Mouse (Mus musculus) intestine, postnatal 0 days (tissue): Measurements from ENCODE around the gene Mrpl37. TPM values are rescaled to one million over a fixed set of nuclear protein-coding genes. Genes with fewer than 3 reads are reported as not detected.

Source experiments
- ATAC-seq: fragments of 200-750 bp; cut with Nextera tagmentation; 2 replicates; pipeline ENCODE4 v1.8.0; 2017; ENCODE audit warnings: mild to moderate bottlenecking, moderate TSS enrichment, moderate library complexity
- H3K27ac ChIP-seq: fragments of 300-500 bp; sonication (generic); 2 replicates; pipeline ENCODE4 v1.5.1; 2014; ENCODE audit warnings: mild to moderate bottlenecking, low read depth, low read length, moderate library complexity
- H3K27me3 ChIP-seq: fragments of 300-500 bp; sonication (generic); replicated peaks from 2 replicates; pipeline ENCODE4 v1.6.1; 2014; ENCODE audit warnings: low read length, mixed read lengths; ENCODE audit not compliant: control insufficient read depth, insufficient read depth
- H3K36me3 ChIP-seq: fragments of 300-500 bp; sonication (generic); 2 replicates; pipeline ENCODE4 v1.6.1; 2014; ENCODE audit warnings: mild to moderate bottlenecking, moderate library complexity; ENCODE audit not compliant: control insufficient read depth, insufficient read depth
- H3K4me1 ChIP-seq: fragments of 300-500 bp; sonication (generic); replicated peaks from 2 replicates; pipeline ENCODE4 v1.6.1; 2014; ENCODE audit warnings: antibody characterized with exemption, low read length, mixed read lengths; ENCODE audit not compliant: control insufficient read depth, insufficient read depth
- H3K4me2 ChIP-seq: fragments of 300-500 bp; sonication (generic); replicated peaks from 2 replicates; pipeline ENCODE4 v1.6.1; 2014; ENCODE audit warnings: low read depth, mild to moderate bottlenecking, moderate library complexity
- H3K4me3 ChIP-seq: fragments of 300-500 bp; sonication (generic); 2 replicates; pipeline ENCODE4 v1.5.1; 2014; ENCODE audit warnings: low read depth, low read length
- H3K9ac ChIP-seq: fragments of 300-500 bp; sonication (generic); 2 replicates; pipeline ENCODE4 v1.6.1; 2014; ENCODE audit warnings: mild to moderate bottlenecking, low read depth, low read length
- H3K9me3 ChIP-seq: fragments of 300-500 bp; sonication (generic); 2 replicates; pipeline ENCODE4 v1.6.1; 2016; ENCODE audit warnings: mixed run types; ENCODE audit not compliant: control insufficient read depth
- CTCF ChIP-seq: sonication (generic); IDR thresholded peaks from 2 replicates; pipeline ENCODE4 v1.5.1; 2016; ENCODE audit warnings: low read depth, mild to moderate bottlenecking, control low read depth, antibody characterized with exemption, moderate library complexity
- WGBS: fragments of 180-500 bp; shearing (Covaris S2); extraction: QIAGEN DNeasy Blood & Tissue Kit; methylation state at CpG from one replicate; pipeline ENCODE4 v1.1.7; 2014; 5-methylcytosine and 5-hydroxymethylcytosine counted together
- polyA plus RNA-seq: library from polyadenylated mRNA; unstranded; fragments of >200 nt; fragmentation: Nextera tagmentation; extraction: Ambion mirVana; gene quantifications from 2 replicates; pipeline ENCODE4 v1.2.1, GENCODE M21; 2015

The Mrpl37 gene
- polyA plus RNA-seq, 1 experiment from 2014 or later = 52.8 TPM

GRCm38 (mm10) chr4:107091696-107092095 lies 25.0 kb upstream of the Mrpl37 start:
- ATAC-seq = no peak
- 85% methylated on average over 14 of the region's 14 CpGs for WGBS
- TF ChIP-seq CTCF = no peak
- Histone ChIP-seq H3K36me3 (no peaks in the 10 kb centered on the region), H3K27ac (no peak overlapping the region), H3K9me3 (no peaks in the 10 kb centered on the region), H3K27me3 (no peaks in the 10 kb centered on the region), H3K9ac (no peak overlapping the region), H3K4me3 (no peak overlapping the region), H3K4me1 (peaks cover 5% of the 10 kb centered on the region; the same call in 1 of the 2 replicates), H3K4me2 (no peak overlapping the region)

DNA sequence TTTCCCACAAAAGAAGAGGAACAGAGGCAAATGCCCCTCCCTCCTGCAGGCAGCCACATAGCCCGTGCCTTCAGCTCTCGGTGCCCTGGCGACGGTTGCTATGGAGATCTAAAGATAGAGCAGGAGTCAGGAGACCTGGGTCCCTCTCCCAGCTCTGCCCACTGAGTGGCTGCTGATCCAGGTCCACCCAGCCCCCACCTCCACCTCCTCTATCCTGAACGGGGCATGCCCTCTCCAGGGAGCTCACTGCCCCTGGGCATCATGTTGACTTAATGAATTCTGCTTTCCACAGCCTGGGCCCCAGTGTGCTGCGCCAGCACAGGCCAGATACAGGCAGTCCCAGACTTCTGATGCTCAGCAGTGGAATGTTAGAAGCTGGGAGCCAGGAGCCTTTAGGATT lies 18.2 kb upstream of the Mrpl37 start:
- no peak for TF ChIP-seq CTCF
- H3K27ac ChIP-seq = no peak overlapping the region
- no peaks in the 10 kb centered on the region for H3K36me3 ChIP-seq
- H3K9me3 ChIP-seq = no peaks in the 10 kb centered on the region
- H3K4me3 ChIP-seq = no peak overlapping the region
- H3K9ac ChIP-seq = no peak overlapping the region
- 0 out of 2 replicates have a peak, but pooled peaks have one; percentile 16 for ATAC-seq
- no peaks in the 10 kb centered on the region for H3K4me1 ChIP-seq
- H3K27me3 ChIP-seq = no peaks in the 10 kb centered on the region
- WGBS = 31% methylated on average over 6 of the region's 6 CpGs
- no peak overlapping the region for H3K4me2 ChIP-seq

DNA sequence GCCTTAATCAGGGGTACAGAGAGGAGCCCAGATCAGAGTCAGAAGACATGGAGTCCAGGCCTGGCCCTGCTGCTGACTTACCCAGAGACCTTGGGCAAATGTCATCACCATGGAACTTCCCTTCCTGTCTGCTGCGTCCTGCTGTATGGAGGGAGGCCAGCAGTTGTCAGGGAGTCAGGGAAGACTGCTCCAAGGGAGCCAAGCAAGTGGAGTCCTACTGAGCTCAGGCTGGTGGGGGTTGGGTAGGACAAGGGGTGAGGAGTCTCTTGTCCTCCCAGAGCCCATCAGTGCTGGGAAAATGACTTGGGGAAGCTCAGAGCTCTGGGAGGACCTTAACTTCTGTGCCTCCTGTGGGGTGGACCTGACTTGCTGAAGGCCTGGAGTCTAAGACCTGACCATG lies 17.7 kb upstream of the Mrpl37 start:
- Histone ChIP-seq H3K4me3 (no peak overlapping the region), H3K27ac (no peak overlapping the region), H3K27me3 (no peaks in the 10 kb centered on the region), H3K9ac (no peak overlapping the region), H3K4me1 (no peaks in the 10 kb centered on the region), H3K9me3 (no peaks in the 10 kb centered on the region), H3K36me3 (no peaks in the 10 kb centered on the region), H3K4me2 (no peak overlapping the region)
- 41% methylated on average over 1 of the region's 1 CpGs for WGBS
- ATAC-seq = no peak
- TF ChIP-seq CTCF = no peak

DNA sequence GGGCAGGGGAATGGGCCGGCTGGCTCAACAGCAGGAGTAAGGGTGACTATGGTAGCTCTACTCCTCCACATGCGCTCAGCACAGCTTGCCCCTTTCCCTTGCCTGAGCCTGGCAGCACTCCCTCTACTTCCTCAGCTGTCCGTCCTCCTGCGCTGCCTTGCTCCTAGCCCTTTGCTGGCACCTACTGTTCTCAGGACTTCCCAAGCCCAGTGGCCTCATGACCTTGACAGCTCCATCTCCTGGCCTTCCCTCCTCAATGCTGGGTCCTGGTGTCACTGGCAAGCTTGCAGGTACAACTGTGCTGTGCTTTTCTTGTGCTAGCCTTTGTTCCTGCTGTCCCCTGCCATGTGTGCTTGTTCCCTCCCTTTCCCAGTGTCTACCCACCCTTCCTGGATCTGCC lies 16.5 kb upstream of the Mrpl37 start:
- Histone ChIP-seq H3K27me3 (no peaks in the 10 kb centered on the region), H3K4me3 (no peak overlapping the region), H3K4me2 (no peak overlapping the region), H3K9me3 (no peaks in the 10 kb centered on the region), H3K4me1 (no peaks in the 10 kb centered on the region), H3K27ac (no peak overlapping the region), H3K9ac (no peak overlapping the region), H3K36me3 (no peaks in the 10 kb centered on the region)
- TF ChIP-seq CTCF = no peak
- WGBS = 95% methylated on average over 4 of the region's 4 CpGs
- ATAC-seq = no peak

DNA sequence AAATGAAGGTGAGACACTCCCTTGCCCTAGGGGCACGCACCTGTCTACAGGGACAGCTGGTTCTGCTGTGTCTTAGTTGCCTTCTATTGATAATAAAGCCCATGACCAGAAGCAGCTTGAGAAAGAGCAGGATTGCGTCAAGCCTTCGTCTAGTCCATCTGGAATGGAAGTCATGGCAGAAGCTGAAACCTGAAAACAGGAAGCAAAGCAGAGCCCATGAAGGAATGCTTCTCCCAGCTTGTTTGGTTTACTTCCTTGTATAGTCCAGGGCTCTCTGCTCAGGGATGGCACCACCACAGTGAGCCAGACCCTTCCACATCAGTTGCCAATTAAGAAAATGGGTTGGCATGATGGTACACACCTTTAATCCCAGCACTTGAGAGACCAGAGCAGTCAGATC lies 15.5 kb upstream of the Mrpl37 start:
- H3K27me3 ChIP-seq = no peaks in the 10 kb centered on the region
- no peak for ATAC-seq
- no peak for TF ChIP-seq CTCF
- no peak overlapping the region for H3K27ac ChIP-seq
- H3K9me3 ChIP-seq = no peaks in the 10 kb centered on the region
- no peak overlapping the region for H3K4me2 ChIP-seq
- no peak overlapping the region for H3K9ac ChIP-seq
- 76% methylated on average over 3 of the region's 3 CpGs for WGBS
- H3K36me3 ChIP-seq = no peaks in the 10 kb centered on the region
- no peak overlapping the region for H3K4me3 ChIP-seq
- H3K4me1 ChIP-seq = no peaks in the 10 kb centered on the region

GRCm38 (mm10) chr4:107079716-107080115 lies 13.0 kb upstream of the Mrpl37 start:
- H3K9me3 ChIP-seq = no peaks in the 10 kb centered on the region
- no peaks in the 10 kb centered on the region for H3K4me1 ChIP-seq
- H3K27me3 ChIP-seq = no peaks in the 10 kb centered on the region
- no peak for ATAC-seq
- no peak overlapping the region for H3K4me3 ChIP-seq
- H3K4me2 ChIP-seq = no peak overlapping the region
- no peaks in the 10 kb centered on the region for H3K36me3 ChIP-seq
- H3K27ac ChIP-seq = no peak overlapping the region
- H3K9ac ChIP-seq = no peak overlapping the region
- TF ChIP-seq CTCF = no peak

DNA sequence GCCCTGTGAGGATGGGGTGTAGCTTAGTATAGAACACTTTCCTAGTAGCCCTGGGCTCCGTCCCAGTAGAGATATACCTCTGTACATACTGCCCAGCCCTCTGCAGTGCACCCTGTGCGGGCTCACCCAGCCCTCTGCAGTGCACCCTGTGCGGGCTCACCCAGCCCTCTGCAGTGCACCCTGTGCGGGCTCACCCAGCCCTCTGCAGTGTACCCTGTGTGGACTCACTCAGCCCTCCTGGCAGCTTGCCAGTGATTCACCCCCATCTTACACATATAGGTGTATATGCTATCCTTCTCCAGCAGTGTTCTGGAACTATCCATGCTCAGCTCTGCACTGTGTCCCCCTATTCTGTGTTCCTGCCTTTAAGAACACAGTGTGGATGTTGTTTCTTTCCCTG lies 12.2 kb upstream of the Mrpl37 start:
- Histone ChIP-seq H3K9ac (no peak overlapping the region), H3K27me3 (no peaks in the 10 kb centered on the region), H3K36me3 (no peaks in the 10 kb centered on the region), H3K4me3 (no peak overlapping the region), H3K4me1 (no peaks in the 10 kb centered on the region), H3K27ac (no peak overlapping the region), H3K4me2 (no peak overlapping the region), H3K9me3 (no peaks in the 10 kb centered on the region)
- 79% methylated on average over 4 of the region's 4 CpGs for WGBS
- no peak for ATAC-seq
- no peak for TF ChIP-seq CTCF
